ENCODE assay signal across 24 mouse cellular contexts in the genomic region with DNA sequence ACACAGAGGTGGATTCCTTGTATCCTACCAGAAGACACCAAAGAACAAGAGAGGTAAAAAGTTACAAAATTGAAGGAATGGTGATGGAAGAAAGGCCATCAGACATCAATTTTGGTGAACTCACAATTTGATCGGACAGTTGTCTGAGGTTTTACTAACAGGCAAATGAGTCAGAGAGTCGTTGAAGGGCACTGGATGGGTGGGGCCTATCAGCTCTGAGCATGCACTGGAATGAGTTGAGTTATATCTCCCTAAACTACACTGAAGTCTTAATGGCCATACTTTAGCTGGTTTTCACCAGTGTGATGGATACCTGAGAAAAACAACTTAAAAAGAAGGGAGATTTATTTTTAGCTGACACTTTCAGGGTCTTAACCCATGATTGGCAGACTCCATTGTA.
DNase-seq lines count a peak whose midpoint lies in the region; ATAC-seq and TF ChIP-seq lines count a peak whose summit lies in the region.
"Had no signal": no experiment of that assay in that cellular context is flagged by ENCODE, and none has a peak within 500 bp of the region (broad histone marks: within the 10 kb centered on the region; RNA-seq: fewer than 3 reads in every experiment).

No protein-coding gene starts in this region.

- no peak overlapping the region for H3K27ac ChIP-seq in liver, embryonic 11.5 days (ENCODE audit: low read depth, low read length)
- no peak overlapping the region for H3K27ac ChIP-seq in liver, embryonic 13.5 days
- H3K27ac ChIP-seq: forebrain, embryonic 13.5 days; heart, adult 2 months; heart, embryonic 13.5 days; hindbrain, embryonic 13.5 days; kidney, postnatal 0 days; midbrain, embryonic 13.5 days; neural tube, embryonic 12.5 days had no signal

- no peaks in the 10 kb centered on the region for H3K9me3 ChIP-seq in liver, embryonic 11.5 days (ENCODE audit: control insufficient read depth, low read length)
- no peaks in the 10 kb centered on the region for H3K9me3 ChIP-seq in liver, embryonic 13.5 days (replicated peaks)
- H3K9me3 ChIP-seq: forebrain, embryonic 13.5 days; heart, embryonic 13.5 days; hindbrain, embryonic 13.5 days; midbrain, embryonic 13.5 days; neural tube, embryonic 12.5 days had no signal

- peak; percentile 45 for DNase-seq in liver
- no peak for DNase-seq in liver, embryonic 11.5 days (ENCODE audit: low spot score)
- DNase-seq in adrenal gland, postnatal 14 days: peak; percentile 21
- no peak for DNase-seq in liver, embryonic 13.5 days
- DNase-seq in cerebellum, adult 9-10 months: no peak
- DNase-seq in heart, postnatal 36 days: no peak
- DNase-seq: cerebellum, adult 9-11 months; gastrocnemius, postnatal 36 days; heart, adult 2 months; heart, postnatal 14 days; kidney, adult 2 months; lung, adult 18-20 months; lung, postnatal 10 days; retina, postnatal 1 day; spleen, adult 18-20 months; thymus, postnatal 25 days had no signal

- ATAC-seq in liver, embryonic 11.5 days (replicated peaks; ENCODE audit: low FRiP score): no peak; the same call in 1 of the 2 replicates
- peak; percentile 82 for ATAC-seq in liver, embryonic 13.5 days (ENCODE audit: low read depth)
- ATAC-seq: midbrain, embryonic 13.5 days had no signal

- intact Hi-C loops in heart, postnatal 36 days (cut with DNase I): no loop called here

- no peaks in the 10 kb centered on the region for H3K79me2 ChIP-seq in myocyte (ENCODE audit: control insufficient read depth, insufficient read depth)

- TF ChIP-seq POLR2A in myocyte (IDR thresholded peaks at IDR 0.05; ENCODE audit: insufficient read length, low read depth): no peak

- no peaks in the 10 kb centered on the region for H3K36me3 ChIP-seq in liver, embryonic 11.5 days (ENCODE audit: control insufficient read depth, insufficient read depth, low read length)
- no peaks in the 10 kb centered on the region for H3K36me3 ChIP-seq in liver, embryonic 13.5 days
- H3K36me3 ChIP-seq in myocyte (ENCODE audit: control insufficient read depth, insufficient read depth): no peaks in the 10 kb centered on the region
- H3K36me3 ChIP-seq: heart, embryonic 13.5 days; hindbrain, embryonic 13.5 days; midbrain, embryonic 13.5 days; neural tube, embryonic 12.5 days had no signal

- no peak overlapping the region for H3K4me2 ChIP-seq in liver, embryonic 11.5 days
- H3K4me2 ChIP-seq in liver, embryonic 13.5 days: 0 out of 2 replicates have a peak overlapping the region, but pooled peaks have one; percentile 8
- H3K4me2 ChIP-seq in myocyte (ENCODE audit: low read depth): peak overlapping the region; percentile 35
- H3K4me2 ChIP-seq: forebrain, embryonic 13.5 days; heart, embryonic 13.5 days; hindbrain, embryonic 13.5 days; midbrain, embryonic 13.5 days; neural tube, embryonic 12.5 days had no signal

- H3K27me3 ChIP-seq in liver, embryonic 11.5 days (replicated peaks; ENCODE audit: control insufficient read depth, insufficient read depth, low read length): no peaks in the 10 kb centered on the region
- H3K27me3 ChIP-seq in liver, embryonic 13.5 days: no peaks in the 10 kb centered on the region
- no peaks in the 10 kb centered on the region for H3K27me3 ChIP-seq in myocyte (ENCODE audit: control insufficient read depth, insufficient read depth, insufficient read length)
- H3K27me3 ChIP-seq: forebrain, embryonic 13.5 days; heart, embryonic 13.5 days; hindbrain, embryonic 13.5 days; midbrain, embryonic 13.5 days; neural tube, embryonic 12.5 days had no signal

- no peak overlapping the region for H3ac ChIP-seq in myocyte (ENCODE audit: control insufficient read depth, insufficient read length)

- peaks cover 7% of the 10 kb centered on the region; the same call in 1 of the 2 replicates for H3K4me1 ChIP-seq in liver, embryonic 11.5 days (replicated peaks; ENCODE audit: control insufficient read depth, insufficient read depth, low read length)
- H3K4me1 ChIP-seq in liver, embryonic 13.5 days (replicated peaks): peaks cover 21% of the 10 kb centered on the region
- H3K4me1 ChIP-seq: hindbrain, embryonic 13.5 days; midbrain, embryonic 13.5 days; neural tube, embryonic 12.5 days had no signal

- no peak overlapping the region for H3K9ac ChIP-seq in liver, embryonic 11.5 days (ENCODE audit: low read depth, low read length)
- no peak overlapping the region for H3K9ac ChIP-seq in liver, embryonic 13.5 days
- H3K9ac ChIP-seq: forebrain, embryonic 13.5 days; heart, embryonic 13.5 days; hindbrain, embryonic 13.5 days; midbrain, embryonic 13.5 days; neural tube, embryonic 12.5 days had no signal

- WGBS in liver, embryonic 11.5 days: 50% methylated on average over 2 of the region's 2 CpGs
- WGBS in liver, embryonic 13.5 days (ENCODE audit: insufficient replicate concordance): 12% methylated on average over 2 of the region's 2 CpGs

- H3K4me3 ChIP-seq in liver, embryonic 11.5 days (ENCODE audit: low read depth, low read length): no peak overlapping the region
- no peak overlapping the region for H3K4me3 ChIP-seq in liver, embryonic 13.5 days (replicated peaks)
- no peak overlapping the region for H3K4me3 ChIP-seq in myocyte
- H3K4me3 ChIP-seq: erythroblast, embryonic 14.5 days; forebrain, embryonic 13.5 days; heart, adult 2 months; heart, embryonic 13.5 days; hindbrain, embryonic 13.5 days; midbrain, embryonic 13.5 days; neural tube, embryonic 12.5 days had no signal

TF ChIP-seq in myocyte, 11 proteins besides CTCF, POLR2A, EP300 and RAD21:
- no peak for TF ChIP-seq MAX (IDR thresholded peaks at IDR 0.05; ENCODE audit: low read depth)
- no peak for TF ChIP-seq TCF12 (IDR thresholded peaks at IDR 0.05; ENCODE audit: insufficient read depth, poor library complexity, severe bottlenecking)
- no peak for TF ChIP-seq USF1 (IDR thresholded peaks at IDR 0.05; ENCODE audit: low read depth)
- no peak for TF ChIP-seq REST (IDR thresholded peaks at IDR 0.05; ENCODE audit: insufficient read depth, insufficient read length)
- TF ChIP-seq TCF3 (IDR thresholded peaks at IDR 0.05; ENCODE audit: insufficient read length, low read depth): no peak
- no peak for TF ChIP-seq CEBPB (IDR thresholded peaks at IDR 0.05; ENCODE audit: insufficient read depth, poor library complexity, severe bottlenecking)
- TF ChIP-seq MYOG (IDR thresholded peaks at IDR 0.05; ENCODE audit: control insufficient read depth in 1 of 3, insufficient read depth in 1 of 3, insufficient read length in 2 of 3, low read depth in 2 of 3): no peak
- no peak for TF ChIP-seq E2F4 (IDR thresholded peaks at IDR 0.05; ENCODE audit: insufficient read depth)
- TF ChIP-seq SRF (IDR thresholded peaks at IDR 0.05; ENCODE audit: control insufficient read depth, insufficient read length, low read depth): no peak
- no peak for TF ChIP-seq MYOD1 (IDR thresholded peaks at IDR 0.05; ENCODE audit: control insufficient read depth in 1 of 3, insufficient read length in 2 of 3, low read depth in 2 of 3)
- no peak for TF ChIP-seq POLR2AphosphoS2 (IDR thresholded peaks at IDR 0.05; ENCODE audit: insufficient read length, low read depth)

Comparison
In these comparisons a context has a peak if more than half of its experiments do, and no peak if none do; other contexts are left out.
1. DNase-seq: peak in liver (single experiment) and adrenal gland, postnatal 14 days (single experiment); none in liver, embryonic 11.5 days (single experiment), liver, embryonic 13.5 days (single experiment), cerebellum, adult 9-10 months (single experiment) and heart, postnatal 36 days (0 of 2).